Mouse (Mus musculus): ENCODE data around the gene Pigs. TPM values are rescaled to one million over a fixed set of nuclear protein-coding genes. Genes with fewer than 3 reads are reported as not detected.
A peak's percentile ranks its signal among the peaks of the same experiment; 100 is the strongest.

Gene Pigs
- polyA plus RNA-seq, 1 experiment: 69.1 TPM

DNA sequence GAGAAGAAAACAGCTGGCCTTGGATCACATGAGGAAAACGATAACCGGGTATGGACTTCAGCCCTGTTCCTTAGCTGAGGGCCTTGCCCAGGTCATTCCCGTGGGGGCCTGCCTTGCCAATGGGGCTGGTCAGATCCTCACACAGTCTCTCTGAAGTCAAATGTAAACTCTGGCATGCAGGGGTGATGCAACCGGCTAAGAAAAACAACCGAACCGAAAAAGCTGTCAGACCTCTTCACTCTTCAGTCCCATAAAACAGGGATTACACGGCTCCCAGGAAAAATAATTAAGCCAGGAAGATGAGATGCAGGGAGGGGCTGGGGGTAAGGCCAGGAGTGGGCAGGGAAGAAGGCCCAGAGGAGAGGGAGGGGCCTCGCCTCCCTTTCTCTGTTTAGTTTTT, 35.9 kb downstream of the Pigs start:
- Histone ChIP-seq H3K27me3 (replicated peaks; ENCODE audit: control insufficient read depth, insufficient read depth, low read length) (no peaks in the 10 kb centered on the region), H3K27ac (ENCODE audit: insufficient read depth, low read depth, low read length) (no peak overlapping the region), H3K36me3 (ENCODE audit: control insufficient read depth, insufficient read depth, low read length) (no peaks in the 10 kb centered on the region), H3K4me1 (ENCODE audit: control insufficient read depth, insufficient read depth, low read length) (peaks cover 7% of the 10 kb centered on the region), H3K4me3 (ENCODE audit: insufficient read depth, low read depth, low read length) (no peak overlapping the region)
- 39% methylated on average over 8 of the region's 8 CpGs for WGBS
- TF ChIP-seq CTCF (conservative IDR thresholded peaks at IDR 0.05; ENCODE audit: insufficient read depth, insufficient read length, low read depth, low read length) (no peak), POLR2A (IDR thresholded peaks at IDR 0.05; ENCODE audit: low read depth, low read length) (no peak)
- DNase-seq: peak; percentile 53

DNA sequence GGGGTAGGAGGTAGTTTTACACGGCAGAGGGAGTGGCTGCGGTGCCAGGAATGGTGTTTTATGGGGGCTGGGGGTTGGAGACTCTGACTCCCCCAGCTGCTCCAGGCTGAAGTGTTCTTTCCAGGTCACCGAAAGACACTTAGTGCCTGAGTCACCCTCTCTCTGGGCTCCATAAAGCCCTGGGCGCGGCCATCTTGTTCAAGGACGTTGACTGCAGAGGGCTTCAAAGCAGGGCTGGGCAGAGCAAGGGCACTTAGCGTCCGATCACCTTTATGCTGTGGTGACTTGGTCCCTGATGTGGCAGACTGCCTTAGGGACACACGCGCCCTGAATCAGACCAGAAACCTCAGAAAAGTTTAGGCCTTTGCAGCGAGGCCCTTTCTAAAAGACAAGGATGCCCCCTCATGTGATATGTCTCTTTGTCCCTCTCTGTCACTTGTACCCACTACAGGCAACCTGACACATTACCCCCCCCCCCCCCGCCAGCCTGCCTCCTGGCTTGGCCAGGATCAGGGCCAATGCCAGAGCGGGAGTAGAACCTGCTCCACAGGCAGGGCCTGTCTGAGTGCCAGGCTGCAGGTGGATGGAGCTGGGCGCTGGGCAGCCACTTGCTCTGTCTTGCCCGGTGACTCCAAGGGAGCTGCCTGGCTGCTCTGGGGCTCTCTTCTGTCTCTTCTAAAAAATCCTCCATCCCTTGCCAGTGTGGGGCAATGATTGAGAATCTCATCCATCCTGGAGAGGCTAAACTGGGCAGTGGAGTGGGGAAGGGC, 39.4 kb downstream of the Pigs start:
- Histone ChIP-seq H3K27ac (ENCODE audit: insufficient read depth, low read depth, low read length) (no peak overlapping the region), H3K36me3 (ENCODE audit: control insufficient read depth, insufficient read depth, low read length) (no peaks in the 10 kb centered on the region), H3K4me3 (ENCODE audit: insufficient read depth, low read depth, low read length) (no peak overlapping the region), H3K4me1 (ENCODE audit: control insufficient read depth, insufficient read depth, low read length) (peaks cover 7% of the 10 kb centered on the region), H3K27me3 (replicated peaks; ENCODE audit: control insufficient read depth, insufficient read depth, low read length) (no peaks in the 10 kb centered on the region)
- WGBS: 87% methylated on average over 15 of the region's 15 CpGs
- no peak for DNase-seq
- TF ChIP-seq POLR2A (IDR thresholded peaks at IDR 0.05; ENCODE audit: low read depth, low read length): no peak
- no peak for TF ChIP-seq CTCF (conservative IDR thresholded peaks at IDR 0.05; ENCODE audit: insufficient read depth, insufficient read length, low read depth, low read length)

DNA sequence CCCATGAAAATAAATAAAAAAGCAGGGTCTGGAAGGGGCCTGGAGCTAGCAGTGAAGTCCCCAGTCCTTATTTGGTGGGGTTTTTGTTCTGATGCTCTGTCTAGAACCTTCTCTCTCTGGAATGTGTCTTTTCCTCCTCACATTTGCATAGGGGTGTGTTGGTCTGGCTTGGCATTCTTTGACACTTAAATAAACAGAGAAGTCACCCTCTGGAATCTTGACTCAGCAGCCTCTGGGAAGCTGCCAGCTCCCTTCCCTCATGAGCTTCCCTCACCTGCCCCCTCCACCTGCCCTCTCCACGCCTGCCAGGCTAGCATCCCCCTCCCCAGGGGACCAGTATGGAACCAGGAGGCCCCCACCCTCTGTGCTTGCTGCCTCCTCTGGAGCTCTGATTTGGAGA, 42.2 kb downstream of the Pigs start:
- Histone ChIP-seq H3K4me3 (ENCODE audit: insufficient read depth, low read depth, low read length) (no peak overlapping the region), H3K27me3 (replicated peaks; ENCODE audit: control insufficient read depth, insufficient read depth, low read length) (no peaks in the 10 kb centered on the region), H3K27ac (ENCODE audit: insufficient read depth, low read depth, low read length) (no peak overlapping the region), H3K4me1 (ENCODE audit: control insufficient read depth, insufficient read depth, low read length) (no peaks in the 10 kb centered on the region), H3K36me3 (ENCODE audit: control insufficient read depth, insufficient read depth, low read length) (no peaks in the 10 kb centered on the region)
- no peak for DNase-seq
- WGBS: 75% methylated on average over 1 of the region's 1 CpGs
- no peak for TF ChIP-seq CTCF (conservative IDR thresholded peaks at IDR 0.05; ENCODE audit: insufficient read depth, insufficient read length, low read depth, low read length)
- TF ChIP-seq POLR2A (IDR thresholded peaks at IDR 0.05; ENCODE audit: low read depth, low read length): no peak

DNA sequence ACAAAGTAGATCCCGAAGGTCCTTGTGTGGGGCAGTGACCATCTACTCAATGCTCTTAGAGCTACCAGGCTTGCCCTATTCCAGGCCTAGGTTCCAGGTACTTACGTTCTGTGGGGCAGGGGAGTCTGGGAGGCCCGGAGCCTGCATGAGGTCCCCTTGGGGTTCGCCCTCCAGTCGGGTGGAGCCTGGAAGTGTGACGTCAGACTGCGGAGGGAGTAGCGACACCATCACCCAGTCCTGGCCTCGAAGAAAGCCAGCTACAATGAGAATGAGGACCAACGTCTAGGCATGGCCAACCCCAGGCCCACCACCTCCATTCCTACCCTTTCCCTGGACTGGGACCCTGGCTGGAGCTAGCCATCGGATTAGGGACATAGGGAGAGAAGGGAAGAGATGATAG, 43.5 kb downstream of the Pigs start:
- Histone ChIP-seq H3K4me3 (ENCODE audit: insufficient read depth, low read depth, low read length) (no peak overlapping the region), H3K27ac (ENCODE audit: insufficient read depth, low read depth, low read length) (no peak overlapping the region), H3K36me3 (ENCODE audit: control insufficient read depth, insufficient read depth, low read length) (no peaks in the 10 kb centered on the region), H3K27me3 (replicated peaks; ENCODE audit: control insufficient read depth, insufficient read depth, low read length) (no peaks in the 10 kb centered on the region), H3K4me1 (ENCODE audit: control insufficient read depth, insufficient read depth, low read length) (no peaks in the 10 kb centered on the region)
- WGBS: 96% methylated on average over 11 of the region's 11 CpGs
- TF ChIP-seq CTCF (conservative IDR thresholded peaks at IDR 0.05; ENCODE audit: insufficient read depth, insufficient read length, low read depth, low read length) (no peak), POLR2A (IDR thresholded peaks at IDR 0.05; ENCODE audit: low read depth, low read length) (no peak)
- no peak for DNase-seq

DNA sequence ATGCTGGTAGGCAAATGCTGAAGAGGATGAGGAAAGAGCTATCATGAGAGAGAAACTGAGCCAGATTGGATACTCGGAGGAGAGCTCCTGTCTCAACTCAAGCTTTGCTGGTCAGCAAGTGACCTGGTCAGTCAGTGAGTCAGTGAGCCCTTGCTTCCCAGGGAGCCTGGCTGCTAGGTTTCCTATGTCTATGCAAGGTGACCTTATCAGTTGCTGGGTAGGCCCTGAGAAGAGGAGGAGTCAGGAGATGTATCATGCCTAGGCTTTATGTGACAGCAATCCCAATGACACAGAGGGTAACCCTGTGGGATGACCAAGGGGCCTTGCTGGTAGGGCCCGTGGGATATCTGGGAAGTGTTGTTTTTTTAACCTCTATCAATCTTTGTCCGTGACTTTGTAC, 44.0 kb downstream of the Pigs start:
- no peak for TF ChIP-seq CTCF (conservative IDR thresholded peaks at IDR 0.05; ENCODE audit: insufficient read depth, insufficient read length, low read depth, low read length)
- TF ChIP-seq POLR2A (IDR thresholded peaks at IDR 0.05; ENCODE audit: low read depth, low read length): no peak
- Histone ChIP-seq H3K27me3 (replicated peaks; ENCODE audit: control insufficient read depth, insufficient read depth, low read length) (no peaks in the 10 kb centered on the region), H3K4me1 (ENCODE audit: control insufficient read depth, insufficient read depth, low read length) (no peaks in the 10 kb centered on the region), H3K27ac (ENCODE audit: insufficient read depth, low read depth, low read length) (no peak overlapping the region), H3K36me3 (ENCODE audit: control insufficient read depth, insufficient read depth, low read length) (no peaks in the 10 kb centered on the region), H3K4me3 (ENCODE audit: insufficient read depth, low read depth, low read length) (no peak overlapping the region)
- 62% methylated on average over 3 of the region's 3 CpGs for WGBS
- no peak for DNase-seq

DNA sequence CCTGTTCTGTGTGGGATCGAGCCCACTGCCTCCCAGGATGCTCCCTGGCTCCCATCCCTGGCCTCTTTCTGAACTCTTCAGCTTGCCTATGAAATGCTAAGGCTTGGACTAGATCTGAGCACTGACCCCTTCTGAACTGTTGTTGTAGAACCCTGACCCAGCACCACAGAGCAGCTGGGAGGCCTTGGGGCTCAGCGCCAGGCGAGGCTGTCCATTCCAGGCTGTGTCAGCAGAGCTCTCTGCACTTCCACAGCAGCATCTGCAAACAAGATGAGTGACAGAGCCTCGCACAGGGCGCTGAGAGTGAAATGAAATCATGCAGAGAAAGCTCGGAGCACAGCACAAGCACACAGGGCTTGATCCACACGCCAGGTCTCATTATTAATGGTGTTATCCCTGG, 44.4 kb downstream of the Pigs start:
- 59% methylated on average over 7 of the region's 7 CpGs for WGBS
- H3K4me1 ChIP-seq (ENCODE audit: control insufficient read depth, insufficient read depth, low read length): no peaks in the 10 kb centered on the region
- H3K4me3 ChIP-seq (ENCODE audit: insufficient read depth, low read depth, low read length): no peak overlapping the region
- H3K27me3 ChIP-seq (replicated peaks; ENCODE audit: control insufficient read depth, insufficient read depth, low read length): no peaks in the 10 kb centered on the region
- H3K27ac ChIP-seq (ENCODE audit: insufficient read depth, low read depth, low read length): no peak overlapping the region
- peak; percentile 69 for DNase-seq
- TF ChIP-seq POLR2A (IDR thresholded peaks at IDR 0.05; ENCODE audit: low read depth, low read length) (no peak), CTCF (conservative IDR thresholded peaks at IDR 0.05; ENCODE audit: insufficient read depth, insufficient read length, low read depth, low read length) (no peak)
- H3K36me3 ChIP-seq (ENCODE audit: control insufficient read depth, insufficient read depth, low read length): no peaks in the 10 kb centered on the region

DNA sequence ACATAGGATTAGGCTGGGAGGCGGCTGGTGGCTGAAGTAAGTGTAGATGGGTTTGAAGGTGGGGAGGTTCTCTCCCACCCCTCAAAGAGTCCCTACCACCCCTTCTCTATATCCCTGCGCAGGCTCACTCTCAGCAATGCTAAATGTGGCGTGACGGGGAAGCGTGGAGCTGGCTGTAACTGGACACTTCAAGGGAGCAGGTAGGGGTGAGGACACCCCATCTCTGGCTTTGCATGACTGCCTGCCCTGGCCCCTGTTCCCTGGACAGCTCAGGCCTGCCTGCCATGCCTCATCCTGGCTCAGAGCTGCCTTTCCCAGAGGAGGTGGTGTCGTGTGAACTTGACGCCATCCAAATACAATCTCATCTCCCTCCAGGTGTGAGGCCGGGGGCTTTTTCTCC, 45.9 kb downstream of the Pigs start:
- no peak for TF ChIP-seq POLR2A (IDR thresholded peaks at IDR 0.05; ENCODE audit: low read depth, low read length)
- TF ChIP-seq CTCF (conservative IDR thresholded peaks at IDR 0.05; ENCODE audit: insufficient read depth, insufficient read length, low read depth, low read length): no peak
- H3K4me1 ChIP-seq (ENCODE audit: control insufficient read depth, insufficient read depth, low read length): no peaks in the 10 kb centered on the region
- WGBS: 73% methylated on average over 8 of the region's 8 CpGs

More for the DNA sequence above, 45.9 kb downstream of the Pigs start:
- Histone ChIP-seq H3K4me3 (ENCODE audit: insufficient read depth, low read depth, low read length) (no peak overlapping the region), H3K36me3 (ENCODE audit: control insufficient read depth, insufficient read depth, low read length) (no peaks in the 10 kb centered on the region), H3K27me3 (replicated peaks; ENCODE audit: control insufficient read depth, insufficient read depth, low read length) (no peaks in the 10 kb centered on the region), H3K27ac (ENCODE audit: insufficient read depth, low read depth, low read length) (no peak overlapping the region)
- DNase-seq: no peak
